Mouse (Mus musculus) small intestine, adult 2 months (tissue): ENCODE data around the gene Gm28845. TPM values are rescaled to one million over a fixed set of nuclear protein-coding genes. Genes with fewer than 3 reads are reported as not detected.
"Not testable (repeated sequence)": the region's sequence is repeated elsewhere in the genome, so short reads cannot be mapped to it uniquely, and the experiment has no call there.

Experiments used
- H3K27ac ChIP-seq: fragments of 200-500 bp; 2 replicates; pipeline ENCODE4 v1.5.1; 2012; ENCODE audit warnings: low read depth, low read length, control low read depth, inconsistent platforms; ENCODE audit not compliant: insufficient read depth
- H3K27me3 ChIP-seq: fragments of 200-500 bp; 2 replicates; pipeline ENCODE4 v1.6.1; 2012; ENCODE audit warnings: mild to moderate bottlenecking, moderate library complexity, low read length, inconsistent platforms; ENCODE audit not compliant: control insufficient read depth, insufficient read depth
- H3K36me3 ChIP-seq: fragments of 200-500 bp; 2 replicates; pipeline ENCODE4 v1.6.1; 2012; ENCODE audit warnings: mild to moderate bottlenecking, low read length, control low read depth, inconsistent platforms; ENCODE audit not compliant: control insufficient read depth, insufficient read depth
- H3K4me1 ChIP-seq: fragments of 200-500 bp; 2 replicates; pipeline ENCODE4 v1.6.1; 2012; ENCODE audit warnings: low read length, inconsistent platforms, mixed read lengths; ENCODE audit not compliant: control insufficient read depth, insufficient read depth, insufficient read length
- H3K4me3 ChIP-seq: fragments of 200-500 bp; 2 replicates; pipeline ENCODE4 v1.5.1; 2012; ENCODE audit warnings: low read depth, mild to moderate bottlenecking, control low read depth, inconsistent platforms, low read length, moderate library complexity
- CTCF ChIP-seq: fragments of 200-500 bp; IDR thresholded peaks from 2 replicates; pipeline ENCODE4 v1.5.1; 2012; ENCODE audit warnings: low read depth, mild to moderate bottlenecking, control low read depth, inconsistent platforms, low read length, moderate library complexity, mixed read lengths; ENCODE audit not compliant: insufficient replicate concordance, insufficient read length; ENCODE audit errors: extremely low read depth
- POLR2A ChIP-seq: fragments of 200-500 bp; IDR thresholded peaks from 2 replicates; pipeline ENCODE4 v1.6.1; 2012; ENCODE audit warnings: low read depth, mild to moderate bottlenecking, control low read depth, inconsistent platforms, low read length, moderate library complexity
- WGBS: fragments of 180-500 bp; shearing (Covaris S2); methylation state at CpG from one replicate; pipeline ENCODE4 v1.1.7; 2018; 5-methylcytosine and 5-hydroxymethylcytosine counted together
- polyA plus RNA-seq: library from polyadenylated mRNA; depleted of rRNA; stranded (reverse); fragments of >200 nt; gene quantifications from 2 replicates; pipeline ENCODE4 v1.2.3, GENCODE M21; 2012; rRNA removed

Gm28845 gene
- polyA plus RNA-seq, 1 experiment, result not detected

GRCm38 (mm10) chr1:65075607-65076006, 43.8 kb downstream of the Gm28845 start:
- Histone ChIP-seq H3K4me1 (no peaks in the 10 kb centered on the region), H3K4me3 (no peak overlapping the region), H3K27me3 (no peaks in the 10 kb centered on the region), H3K27ac (no peak overlapping the region), H3K36me3 (no peaks in the 10 kb centered on the region)
- TF ChIP-seq CTCF (no peak), POLR2A (no peak)
- WGBS, result 15% methylated on average over 5 of the region's 5 CpGs

- 70% methylated on average over 6 of the region's 6 CpGs for WGBS
- TF ChIP-seq CTCF (no peak), POLR2A (no peak)
- no peak within 1 kb of the TSS for H3K4me3 ChIP-seq
These were observed 45.8 kb downstream of the Gm28845 start, which contains the start of gene Crygc for GRCm38 (mm10) chr1:65073589-65073988. Gene Crygc (minus strand): TSS chr1:65073689.

GRCm38 (mm10) chr1:65067842-65068241, 51.5 kb downstream of the Gm28845 start:
- Histone ChIP-seq H3K36me3 (no peaks in the 10 kb centered on the region), H3K27me3 (no peaks in the 10 kb centered on the region), H3K27ac (no peak overlapping the region), H3K4me3 (no peak overlapping the region), H3K4me1 (0 out of 2 replicates have a peak, but pooled peaks cover 1% of the 10 kb centered on the region)
- TF ChIP-seq CTCF (no peak), POLR2A (no peak)

More at GRCm38 (mm10) chr1:65073589-65073988, 45.8 kb downstream of the Gm28845 start, which contains the start of gene Crygc:
- Histone ChIP-seq H3K27ac (no peak within 1 kb of the TSS), H3K4me1 (0 out of 2 replicates have a peak, but pooled peaks cover 1% of the 10 kb centered on the region), H3K27me3 (no peaks in the 10 kb centered on the region), H3K36me3 (no peaks in the 10 kb centered on the region)

GRCm38 (mm10) chr1:65064201-65064600, 55.2 kb downstream of the Gm28845 start:
- TF ChIP-seq POLR2A, result no peak
- no peak for TF ChIP-seq CTCF
- Histone ChIP-seq H3K27me3 (no peaks in the 10 kb centered on the region), H3K4me1 (0 out of 2 replicates have a peak, but pooled peaks cover 1% of the 10 kb centered on the region), H3K4me3 (no peak overlapping the region), H3K27ac (no peak overlapping the region), H3K36me3 (no peaks in the 10 kb centered on the region)
- 89% methylated on average over 15 of the region's 15 CpGs for WGBS

GRCm38 (mm10) chr1:65063352-65063751, 56.0 kb downstream of the Gm28845 start, which contains the start of gene Crygd:
Gene Crygd (minus strand): TSS chr1:65063452.
- Histone ChIP-seq H3K36me3 (no peaks in the 10 kb centered on the region), H3K27me3 (no peaks in the 10 kb centered on the region), H3K4me1 (no peaks in the 10 kb centered on the region), H3K4me3 (no peak within 1 kb of the TSS), H3K27ac (no peak within 1 kb of the TSS)
- 90% methylated on average over 8 of the region's 8 CpGs for WGBS
- TF ChIP-seq CTCF (no peak), POLR2A (no peak)

GRCm38 (mm10) chr1:65052140-65052539, 67.2 kb downstream of the Gm28845 start:
- Histone ChIP-seq H3K36me3 (no peaks in the 10 kb centered on the region), H3K4me1 (no peaks in the 10 kb centered on the region), H3K4me3 (no peak overlapping the region), H3K27me3 (no peaks in the 10 kb centered on the region), H3K27ac (no peak overlapping the region)
- TF ChIP-seq CTCF (no peak), POLR2A (no peak)
- 48% methylated on average over 2 of the region's 2 CpGs for WGBS

- no peaks in the 10 kb centered on the region for H3K4me1 ChIP-seq
- H3K36me3 ChIP-seq, result no peaks in the 10 kb centered on the region
- no peaks in the 10 kb centered on the region for H3K27me3 ChIP-seq
- no peak overlapping the region for H3K27ac ChIP-seq
- 73% methylated on average over 7 of the region's 7 CpGs for WGBS
- TF ChIP-seq POLR2A (no peak), CTCF (no peak)
- no peak overlapping the region for H3K4me3 ChIP-seq
These were observed 67.7 kb downstream of the Gm28845 start for GRCm38 (mm10) chr1:65051696-65052095.

- H3K27me3 ChIP-seq, result not testable (repeated sequence)
- 72% methylated on average over 11 of the region's 12 CpGs for WGBS
These were observed 68.4 kb downstream of the Gm28845 start, which contains the start of gene Cryge for GRCm38 (mm10) chr1:65050952-65051351. Gene Cryge (minus strand): TSS chr1:65051149.

More at GRCm38 (mm10) chr1:65050952-65051351, 68.4 kb downstream of the Gm28845 start, which contains the start of gene Cryge:
- H3K4me3 ChIP-seq, H3K27ac ChIP-seq, H3K4me1 ChIP-seq, H3K36me3 ChIP-seq: not testable (repeated sequence)

Other genes starting within 250 kb of the Gm28845 start
- 2.3 and 4.0 TPM in 2 replicates for gene Plekhm3, start 162.7 kb downstream of the Gm28845 start, polyA plus RNA-seq
- 0.08 and 0.13 TPM in 2 replicates for gene Akr1cl, start 86.8 kb downstream of the Gm28845 start, polyA plus RNA-seq
- not detected in 2 replicates for gene Cryge, start 68.4 kb downstream of the Gm28845 start, polyA plus RNA-seq
- not detected in 2 replicates for gene Crygd, start 56.1 kb downstream of the Gm28845 start, polyA plus RNA-seq
- gene Crygc, start 45.9 kb downstream of the Gm28845 start, polyA plus RNA-seq, result not detected in 2 replicates
- not detected in 2 replicates for gene Crygb, start 37.3 kb downstream of the Gm28845 start, polyA plus RNA-seq
- gene Cryga, start 16.2 kb downstream of the Gm28845 start, polyA plus RNA-seq, result not detected in 2 replicates
- gene D630023F18Rik, start 3.7 kb upstream of the Gm28845 start, polyA plus RNA-seq, result 0.04 TPM in 1 of 2 replicates, not detected in the other
- 27.7 and 35.1 TPM in 2 replicates for gene Idh1, start 66.9 kb upstream of the Gm28845 start, polyA plus RNA-seq
- 1.4 and 1.8 TPM in 2 replicates for gene Pikfyve, start 67.1 kb upstream of the Gm28845 start, polyA plus RNA-seq
- not detected in 2 replicates for gene Pth2r, start 162.5 kb upstream of the Gm28845 start, polyA plus RNA-seq